Mouse (Mus musculus): ENCODE measurements around the gene Tes3-ps.

Tes3-ps gene

GRCm38 (mm10) chr13:49492376-49493368 is at the start of gene Tes3-ps:
Gene Tes3-ps (plus strand): TSS chr13:49493318.
- peak; percentile 79 for DNase-seq (ENCODE audit: low read depth, low spot score)

GRCm38 (mm10) chr13:49444451-49444850 is 48.7 kb upstream of the Tes3-ps start:
- no peak for DNase-seq (ENCODE audit: low read depth, low spot score)

- DNase-seq (ENCODE audit: low read depth, low spot score), result peak; percentile 85
Measured at GRCm38 (mm10) chr13:49449318-49449749, 43.8 kb upstream of the Tes3-ps start.

GRCm38 (mm10) chr13:49460276-49460675 is 32.8 kb upstream of the Tes3-ps start:
- peak; percentile 77 for DNase-seq (ENCODE audit: low read depth, low spot score)

GRCm38 (mm10) chr13:49460692-49461414 is 32.3 kb upstream of the Tes3-ps start:
- DNase-seq (ENCODE audit: low read depth, low spot score), result no peak

GRCm38 (mm10) chr13:49461458-49462132 is 31.5 kb upstream of the Tes3-ps start:
- no peak for DNase-seq (ENCODE audit: low read depth, low spot score)

GRCm38 (mm10) chr13:49462921-49463320 is 30.2 kb upstream of the Tes3-ps start:
- DNase-seq (ENCODE audit: low read depth, low spot score), result no peak

- no peak for DNase-seq (ENCODE audit: low read depth, low spot score)
Measured at GRCm38 (mm10) chr13:49465875-49466274, 27.2 kb upstream of the Tes3-ps start.

- peak; percentile 69 for DNase-seq (ENCODE audit: low read depth, low spot score)
Measured at GRCm38 (mm10) chr13:49466393-49467075, 26.6 kb upstream of the Tes3-ps start.

GRCm38 (mm10) chr13:49467585-49467984 is 25.5 kb upstream of the Tes3-ps start:
- DNase-seq (ENCODE audit: low read depth, low spot score), result no peak

GRCm38 (mm10) chr13:49469002-49469401 is 24.1 kb upstream of the Tes3-ps start:
- DNase-seq (ENCODE audit: low read depth, low spot score), result peak; percentile 49

GRCm38 (mm10) chr13:49470319-49470718 is 22.8 kb upstream of the Tes3-ps start:
- DNase-seq (ENCODE audit: low read depth, low spot score), result no peak

GRCm38 (mm10) chr13:49470806-49471205 is 22.3 kb upstream of the Tes3-ps start:
- DNase-seq (ENCODE audit: low read depth, low spot score), result no peak

GRCm38 (mm10) chr13:49471981-49472675 is 21.0 kb upstream of the Tes3-ps start:
- no peak for DNase-seq (ENCODE audit: low read depth, low spot score)

GRCm38 (mm10) chr13:49472676-49473005 is 20.5 kb upstream of the Tes3-ps start:
- DNase-seq (ENCODE audit: low read depth, low spot score), result no peak

- no peak for DNase-seq (ENCODE audit: low read depth, low spot score)
Measured at GRCm38 (mm10) chr13:49477887-49478286, 15.2 kb upstream of the Tes3-ps start.

- DNase-seq (ENCODE audit: low read depth, low spot score), result no peak
Measured at GRCm38 (mm10) chr13:49478851-49479374, 14.2 kb upstream of the Tes3-ps start.

- no peak for DNase-seq (ENCODE audit: low read depth, low spot score)
Measured at GRCm38 (mm10) chr13:49479399-49479798, 13.7 kb upstream of the Tes3-ps start.

GRCm38 (mm10) chr13:49480057-49480456 is 13.1 kb upstream of the Tes3-ps start:
- peak; percentile 83 for DNase-seq (ENCODE audit: low read depth, low spot score)

- DNase-seq (ENCODE audit: low read depth, low spot score), result peak; percentile 17
Measured at GRCm38 (mm10) chr13:49480551-49480950, 12.6 kb upstream of the Tes3-ps start.
